Mouse (Mus musculus) heart, embryonic 13.5 days (tissue): ENCODE data around the gene Olfr1463. TPM values are rescaled to one million over a fixed set of nuclear protein-coding genes. Genes with fewer than 3 reads are reported as not detected.

Experiments
- ATAC-seq: fragments of 200-750 bp; cut with Nextera tagmentation; 2 replicates; pipeline ENCODE4 v1.8.0; 2017; ENCODE audit warnings: moderate TSS enrichment; ENCODE audit not compliant: insufficient number of reproducible peaks, low FRiP score, low TSS enrichment; ENCODE audit errors: extremely low read depth
- H3K27ac ChIP-seq: fragments of 300-500 bp; sonication (generic); replicated peaks from 2 replicates; pipeline ENCODE4 v1.5.1; 2015; ENCODE audit warnings: moderate library complexity, mild to moderate bottlenecking, inconsistent platforms
- H3K27me3 ChIP-seq: fragments of 300-500 bp; sonication (generic); replicated peaks from 2 replicates; pipeline ENCODE4 v1.6.1; 2015; ENCODE audit warnings: mild to moderate bottlenecking, inconsistent platforms
- H3K36me3 ChIP-seq: fragments of 300-500 bp; sonication (generic); 2 replicates; pipeline ENCODE4 v1.6.1; 2015; ENCODE audit warnings: mild to moderate bottlenecking, inconsistent platforms
- H3K4me1 ChIP-seq: fragments of 300-500 bp; sonication (generic); 2 replicates; pipeline ENCODE4 v1.6.1; 2015; ENCODE audit warnings: inconsistent platforms
- H3K4me2 ChIP-seq: fragments of 300-500 bp; sonication (generic); 2 replicates; pipeline ENCODE4 v1.6.1; 2015; ENCODE audit warnings: inconsistent platforms, mild to moderate bottlenecking, moderate library complexity
- H3K4me3 ChIP-seq: fragments of 300-500 bp; sonication (generic); 2 replicates; pipeline ENCODE4 v1.5.1; 2015; ENCODE audit warnings: moderate library complexity, mild to moderate bottlenecking, inconsistent platforms
- H3K9ac ChIP-seq: fragments of 300-500 bp; sonication (generic); 2 replicates; pipeline ENCODE4 v1.6.1; 2015; ENCODE audit warnings: inconsistent platforms, mild to moderate bottlenecking, moderate library complexity
- H3K9me3 ChIP-seq: fragments of 300-500 bp; sonication (generic); 2 replicates; pipeline ENCODE4 v1.6.1; 2016; ENCODE audit warnings: inconsistent platforms
- WGBS: fragments of 180-500 bp; shearing (Covaris S2); methylation state at CpG from one replicate; pipeline ENCODE4 v1.1.7; 2015; ENCODE audit warnings: mixed read lengths; 5-methylcytosine and 5-hydroxymethylcytosine counted together
- polyA plus RNA-seq: library from polyadenylated mRNA; unstranded; fragments of >200 nt; fragmentation: Nextera tagmentation; extraction: Ambion mirVana; gene quantifications from 2 replicates; pipeline ENCODE4 v1.2.1, GENCODE M21; 2015

The Olfr1463 gene
- not detected in 2 replicates for polyA plus RNA-seq

GRCm38 (mm10) chr19:13231028-13231427 is at the start of gene Olfr1463:
Olfr1463 (plus strand) TSS chr19:13231328.
- no peak within 1 kb of the TSS for H3K9ac ChIP-seq
- H3K9me3 ChIP-seq = peaks cover 19% of the 10 kb centered on the region
- H3K27ac ChIP-seq = no peak within 1 kb of the TSS
- H3K4me3 ChIP-seq = no peak within 1 kb of the TSS
- ATAC-seq = no peak
- no peak within 1 kb of the TSS for H3K4me2 ChIP-seq
- no peaks in the 10 kb centered on the region for H3K36me3 ChIP-seq
- no peaks in the 10 kb centered on the region for H3K27me3 ChIP-seq
- H3K4me1 ChIP-seq = no peaks in the 10 kb centered on the region

- Histone ChIP-seq H3K27me3 (no peaks in the 10 kb centered on the region), H3K9ac (no peak within 1 kb of the TSS), H3K4me3 (no peak within 1 kb of the TSS), H3K4me2 (no peak within 1 kb of the TSS), H3K36me3 (no peaks in the 10 kb centered on the region), H3K27ac (no peak within 1 kb of the TSS), H3K4me1 (no peaks in the 10 kb centered on the region), H3K9me3 (peaks cover 18% of the 10 kb centered on the region)
- WGBS = 78% methylated on average over 1 of the region's 1 CpGs
- no peak for ATAC-seq
Measured at GRCm38 (mm10) chr19:13185434-13185833, 45.7 kb upstream of the Olfr1463 start, which contains the start of gene Olfr1462. Olfr1462 (plus strand) TSS chr19:13185734.

GRCm38 (mm10) chr19:13221666-13222065 is 9.5 kb upstream of the Olfr1463 start:
- no peaks in the 10 kb centered on the region for H3K4me1 ChIP-seq
- no peak overlapping the region for H3K9ac ChIP-seq
- H3K4me3 ChIP-seq = no peak overlapping the region
- no peak overlapping the region for H3K27ac ChIP-seq
- no peak for ATAC-seq
- H3K4me2 ChIP-seq = no peak overlapping the region
- H3K36me3 ChIP-seq = no peaks in the 10 kb centered on the region
- H3K27me3 ChIP-seq = no peaks in the 10 kb centered on the region
- 73% methylated on average over 11 of the region's 11 CpGs for WGBS
- peaks cover 32% of the 10 kb centered on the region for H3K9me3 ChIP-seq

Other genes with a start within 250 kb of the Olfr1463 start
- gene Olfr1451, start 236.3 kb upstream of the Olfr1463 start, polyA plus RNA-seq = not detected in 2 replicates
- gene Olfr1453, start 203.0 kb upstream of the Olfr1463 start, polyA plus RNA-seq = not detected in 2 replicates
- gene Olfr1454, start 170.7 kb upstream of the Olfr1463 start, polyA plus RNA-seq = not detected in 2 replicates
- gene Olfr1457, start 133.4 kb upstream of the Olfr1463 start, polyA plus RNA-seq = not detected in 2 replicates
- gene Olfr1458, start 124.6 kb upstream of the Olfr1463 start, polyA plus RNA-seq = not detected in 2 replicates
- not detected in 2 replicates for gene Olfr1459, start 81.8 kb upstream of the Olfr1463 start, polyA plus RNA-seq
- not detected in 2 replicates for gene Olfr1461, start 68.3 kb upstream of the Olfr1463 start, polyA plus RNA-seq
- not detected in 2 replicates for gene Olfr1462, start 45.6 kb upstream of the Olfr1463 start, polyA plus RNA-seq
- gene Olfr1465, start 84.2 kb downstream of the Olfr1463 start, polyA plus RNA-seq = not detected in 2 replicates
- gene Olfr1466, start 107.5 kb downstream of the Olfr1463 start, polyA plus RNA-seq = not detected in 2 replicates
- gene Olfr1467, start 130.9 kb downstream of the Olfr1463 start, polyA plus RNA-seq = not detected in 2 replicates
- gene Olfr1469, start 176.5 kb downstream of the Olfr1463 start, polyA plus RNA-seq = not detected in 2 replicates
- not detected in 2 replicates for gene Olfr1471, start 212.1 kb downstream of the Olfr1463 start, polyA plus RNA-seq
- not detected in 2 replicates for gene Olfr1472, start 224.8 kb downstream of the Olfr1463 start, polyA plus RNA-seq
- not detected in 2 replicates for gene Olfr1474, start 238.2 kb downstream of the Olfr1463 start, polyA plus RNA-seq
- not detected in 2 replicates for gene Olfr1475, start 248.9 kb downstream of the Olfr1463 start, polyA plus RNA-seq